Mouse (Mus musculus) spleen, postnatal 4 days (tissue): ENCODE results near the gene Chchd10.

Experiments
- DNase-seq, 2 experiments: peaks; one replicate each; pipeline ENCODE4 v3.0.0; 2022; ENCODE audit warnings: low spot score in 2 of 2

Gene Chchd10

GRCm38 (mm10) chr10:75949053-75950045 is 16.4 kb downstream of the Chchd10 start:
- peak; percentile 52 to 69 for DNase-seq

- peak; percentile 50 to 71 for DNase-seq
Observed at GRCm38 (mm10) chr10:75950791-75951210, 17.9 kb downstream of the Chchd10 start.

- peak in 1 of 2 experiments; percentile 70 for DNase-seq
Observed at GRCm38 (mm10) chr10:75951424-75952050, 18.6 kb downstream of the Chchd10 start.

GRCm38 (mm10) chr10:75954381-75954811 is 21.5 kb downstream of the Chchd10 start, which contains the start of gene Gm5134:
Gene Gm5134 (plus strand): TSS chr10:75954514.
- no peak for DNase-seq

GRCm38 (mm10) chr10:75973846-75974245 is 40.9 kb downstream of the Chchd10 start:
- no peak for DNase-seq

- no peak for DNase-seq
Observed at GRCm38 (mm10) chr10:75975216-75975615, 42.3 kb downstream of the Chchd10 start.

GRCm38 (mm10) chr10:75978119-75978834 is 45.3 kb downstream of the Chchd10 start:
- DNase-seq: no peak

GRCm38 (mm10) chr10:75978835-75979157 is 45.9 kb downstream of the Chchd10 start:
- no peak for DNase-seq

GRCm38 (mm10) chr10:75979432-75979831 is 46.5 kb downstream of the Chchd10 start:
- DNase-seq: no peak
